Mouse (Mus musculus) kidney, embryonic 16.5 days (tissue): Measurements from ENCODE around the gene Slc35e4. TPM values are rescaled to one million over a fixed set of nuclear protein-coding genes. Genes with fewer than 3 reads are reported as not detected.
"Not testable (repeated sequence)": the region's sequence is repeated elsewhere in the genome, so short reads cannot be mapped to it uniquely, and the experiment has no call there.

Source experiments
- ATAC-seq: fragments of 200-750 bp; cut with Nextera tagmentation; 2 replicates; pipeline ENCODE4 v1.8.0; 2017; ENCODE audit warnings: moderate TSS enrichment; ENCODE audit not compliant: low FRiP score, low TSS enrichment
- H3K27ac ChIP-seq: fragments of 300-500 bp; sonication (generic); 2 replicates; pipeline ENCODE4 v1.5.1; 2014; ENCODE audit warnings: low read length
- H3K27me3 ChIP-seq: fragments of 300-500 bp; sonication (generic); 2 replicates; pipeline ENCODE4 v1.6.1; 2014; ENCODE audit warnings: low read length, control low read depth, mixed read lengths; ENCODE audit not compliant: insufficient read depth
- H3K36me3 ChIP-seq: fragments of 300-500 bp; sonication (generic); 2 replicates; pipeline ENCODE4 v1.6.1; 2014; ENCODE audit warnings: low read length, control low read depth, mixed read lengths; ENCODE audit not compliant: insufficient read depth
- H3K4me1 ChIP-seq: fragments of 300-500 bp; sonication (generic); 2 replicates; pipeline ENCODE4 v1.6.1; 2014; ENCODE audit warnings: low read length, control low read depth, mixed read lengths; ENCODE audit not compliant: insufficient read depth
- H3K4me2 ChIP-seq: fragments of 300-500 bp; sonication (generic); replicated peaks from 2 replicates; pipeline ENCODE4 v1.6.1; 2014; ENCODE audit warnings: low read depth, low read length
- H3K4me3 ChIP-seq: fragments of 300-500 bp; sonication (generic); 2 replicates; pipeline ENCODE4 v1.5.1; 2014; ENCODE audit warnings: mild to moderate bottlenecking, low read length
- H3K9ac ChIP-seq: fragments of 300-500 bp; sonication (generic); replicated peaks from 2 replicates; pipeline ENCODE4 v1.6.1; 2014; ENCODE audit warnings: low read length
- H3K9me3 ChIP-seq: fragments of 300-500 bp; sonication (generic); 2 replicates; pipeline ENCODE4 v1.6.1; 2016; ENCODE audit warnings: low read length, control low read depth
- WGBS: fragments of 180-500 bp; shearing (Covaris S2); extraction: QIAGEN DNeasy Blood & Tissue Kit; methylation state at CpG from one replicate; pipeline ENCODE4 v1.1.7; 2014; 5-methylcytosine and 5-hydroxymethylcytosine counted together
- polyA plus RNA-seq: library from polyadenylated mRNA; unstranded; fragments of >200 nt; fragmentation: Nextera tagmentation; extraction: Ambion mirVana; gene quantifications from 2 replicates; pipeline ENCODE4 v1.2.1, GENCODE M21; 2015

Gene Slc35e4
- polyA plus RNA-seq: 5.0 and 6.1 TPM in 2 replicates

DNA sequence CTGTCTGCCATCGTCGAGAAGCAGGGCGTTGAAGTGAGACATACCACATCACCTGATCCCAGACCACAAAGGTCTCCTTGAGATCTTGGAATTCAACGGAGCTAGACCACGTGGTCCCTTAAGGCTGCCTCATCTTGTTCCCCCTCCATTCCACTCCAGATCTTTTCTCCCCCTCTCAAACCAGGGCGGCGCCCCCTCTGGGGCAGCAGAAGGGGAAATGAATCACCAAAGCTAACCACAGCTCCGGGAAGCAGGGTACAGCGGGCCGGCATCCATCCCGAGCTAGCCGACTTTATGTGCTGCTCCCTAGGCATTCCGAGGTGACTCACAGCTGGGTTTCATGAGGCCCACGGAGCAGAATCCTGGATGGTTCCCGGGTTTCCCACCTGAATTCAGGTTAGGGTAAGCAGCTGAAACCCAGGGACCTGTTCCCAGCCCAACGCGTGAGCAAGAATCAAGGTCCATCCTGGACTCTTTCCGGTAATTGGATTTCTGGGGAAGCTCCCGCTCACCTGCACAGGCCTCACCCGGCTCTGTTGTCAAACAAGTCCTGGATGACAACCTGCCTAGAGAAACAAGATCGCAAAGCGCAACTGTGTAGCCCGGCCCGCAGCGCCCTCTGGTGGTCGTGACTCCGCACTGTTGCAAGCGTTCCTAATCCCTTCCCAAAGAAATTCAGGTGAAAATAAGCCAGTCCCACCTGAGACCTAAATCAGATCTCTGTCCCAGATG, at the start of gene Slc35e4:
Gene Slc35e4 (minus strand): TSS at position 556 of the 732 bp plus-strand sequence.
- H3K4me1 ChIP-seq: peaks cover 29% of the 10 kb centered on the region
- H3K36me3 ChIP-seq: no peaks in the 10 kb centered on the region
- ATAC-seq: peak; percentile 62
- H3K4me3 ChIP-seq: peak within 1 kb of the TSS; percentile 60
- no peaks in the 10 kb centered on the region; the same call in 1 of the 2 replicates for H3K27me3 ChIP-seq
- H3K27ac ChIP-seq: peak within 1 kb of the TSS; percentile 47
- peak within 1 kb of the TSS; percentile 95 for H3K4me2 ChIP-seq
- H3K9me3 ChIP-seq: no peaks in the 10 kb centered on the region
- under 1% methylated on average over 28 of the region's 28 CpGs for WGBS
- H3K9ac ChIP-seq: peak within 1 kb of the TSS; percentile 71

DNA sequence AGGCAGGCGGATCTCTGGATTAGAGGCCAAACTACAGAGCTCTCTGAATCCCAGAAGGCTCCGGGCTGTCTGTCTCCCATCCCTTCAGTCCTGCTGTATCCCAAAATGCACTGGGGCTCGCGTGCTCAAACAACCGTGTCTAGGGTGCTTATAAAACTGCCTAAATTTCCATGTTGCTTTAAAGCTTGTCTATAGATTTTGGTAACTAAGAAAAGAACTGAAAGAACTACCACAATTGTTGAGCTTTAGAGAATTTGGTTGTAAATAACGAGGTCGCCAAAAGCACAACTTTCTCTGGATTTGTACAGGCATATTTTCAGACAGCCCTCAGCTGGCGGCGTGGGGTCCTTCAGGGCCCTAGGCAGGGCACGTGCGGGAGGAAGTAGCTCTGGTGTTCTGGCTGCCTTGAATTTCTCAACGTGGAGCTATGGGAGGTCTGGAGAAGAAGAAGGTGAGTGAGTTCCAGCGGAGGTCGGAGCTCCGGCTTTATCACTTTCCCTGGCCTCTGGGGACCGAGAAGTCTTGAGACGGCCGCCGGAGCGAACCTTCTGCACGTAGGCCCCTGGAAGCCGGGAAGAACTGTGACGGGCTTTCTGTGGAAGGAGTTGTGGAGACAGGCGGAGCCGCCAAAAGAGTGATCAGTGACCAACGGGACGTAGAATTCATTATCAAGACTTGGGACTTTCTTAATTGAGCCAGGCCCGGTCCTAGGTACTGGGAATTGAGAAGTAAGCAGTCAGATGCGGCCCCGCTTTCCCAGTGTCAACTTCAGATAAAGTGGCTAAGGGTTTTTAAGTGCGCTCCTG, 49.3 kb upstream of the Slc35e4 start, which contains the start of gene Pes1:
Gene Pes1 (plus strand): TSS at position 366 of the 806 bp plus-strand sequence.
- Histone ChIP-seq H3K27ac (peak within 1 kb of the TSS; percentile 56; the same call in 1 of the 2 replicates), H3K4me3 (peak within 1 kb of the TSS; percentile 91), H3K36me3 (peaks cover 12% of the 10 kb centered on the region; the same call in 1 of the 2 replicates), H3K4me1 (peaks cover 14% of the 10 kb centered on the region), H3K9ac (peak within 1 kb of the TSS; percentile 84), H3K9me3 (peaks cover 2% of the 10 kb centered on the region; the same call in 1 of the 2 replicates), H3K4me2 (peak within 1 kb of the TSS; percentile 80), H3K27me3 (no peaks in the 10 kb centered on the region)
- WGBS: under 1% methylated on average over 31 of the region's 31 CpGs
- ATAC-seq: peak; percentile 94

DNA sequence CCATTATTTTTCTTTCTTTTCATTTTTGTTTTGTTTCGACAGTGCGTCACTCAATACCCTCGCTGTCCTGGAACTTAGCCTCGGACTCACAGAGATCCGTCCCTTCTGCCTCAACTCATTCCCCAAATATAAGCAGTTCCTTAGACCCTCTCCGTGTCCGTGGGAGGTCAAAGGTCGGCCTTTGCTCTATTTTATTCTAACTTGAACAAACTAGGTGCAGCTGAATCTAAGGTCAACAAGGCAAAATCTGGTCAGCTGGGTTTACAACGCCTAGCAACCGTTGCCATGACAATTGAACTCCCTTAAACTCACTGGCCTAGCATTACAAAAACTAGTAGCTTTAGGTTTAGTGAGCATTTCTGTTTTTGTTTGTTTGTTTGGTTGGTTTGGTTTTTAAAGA, 48.7 kb upstream of the Slc35e4 start:
- WGBS: 89% methylated on average over 10 of the region's 10 CpGs
- Histone ChIP-seq H3K9me3 (peaks cover 2% of the 10 kb centered on the region; the same call in 1 of the 2 replicates), H3K4me2 (peak overlapping the region; percentile 80), H3K36me3 (0 out of 2 replicates have a peak, but pooled peaks cover 8% of the 10 kb centered on the region), H3K27ac (no peak overlapping the region), H3K4me3 (peak overlapping the region; percentile 91), H3K9ac (peak overlapping the region; percentile 84), H3K27me3 (no peaks in the 10 kb centered on the region), H3K4me1 (peaks cover 14% of the 10 kb centered on the region)
- ATAC-seq: no peak

DNA sequence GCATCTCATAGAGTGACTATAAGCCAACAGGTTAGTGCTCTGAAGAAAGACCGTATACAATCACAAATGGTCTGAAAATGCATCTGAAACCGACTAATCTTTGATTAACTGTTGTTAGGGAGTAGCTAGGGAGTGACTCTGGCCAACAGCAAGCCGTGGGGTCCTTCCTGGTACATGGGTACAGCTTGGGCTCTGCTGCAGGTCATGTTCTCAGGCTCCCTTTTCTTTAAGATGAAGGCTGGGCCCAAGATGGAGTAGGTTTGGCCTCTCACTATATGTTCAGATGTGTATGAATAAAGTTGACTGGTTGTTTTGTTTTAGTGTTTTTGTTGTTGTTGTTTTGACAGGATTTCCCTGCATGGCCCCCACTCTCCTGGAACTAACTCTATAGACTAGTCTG, 47.3 kb upstream of the Slc35e4 start:
- 0 out of 2 replicates have a peak, but pooled peaks cover 5% of the 10 kb centered on the region for H3K36me3 ChIP-seq
- H3K27me3 ChIP-seq: no peaks in the 10 kb centered on the region
- H3K27ac ChIP-seq: no peak overlapping the region
- 64% methylated on average over 3 of the region's 3 CpGs for WGBS
- no peak for ATAC-seq
- H3K9ac ChIP-seq: no peak overlapping the region
- H3K4me3 ChIP-seq: no peak overlapping the region
- H3K9me3 ChIP-seq: peaks cover 2% of the 10 kb centered on the region; the same call in 1 of the 2 replicates
- H3K4me2 ChIP-seq: no peak overlapping the region
- H3K4me1 ChIP-seq: peaks cover 14% of the 10 kb centered on the region

DNA sequence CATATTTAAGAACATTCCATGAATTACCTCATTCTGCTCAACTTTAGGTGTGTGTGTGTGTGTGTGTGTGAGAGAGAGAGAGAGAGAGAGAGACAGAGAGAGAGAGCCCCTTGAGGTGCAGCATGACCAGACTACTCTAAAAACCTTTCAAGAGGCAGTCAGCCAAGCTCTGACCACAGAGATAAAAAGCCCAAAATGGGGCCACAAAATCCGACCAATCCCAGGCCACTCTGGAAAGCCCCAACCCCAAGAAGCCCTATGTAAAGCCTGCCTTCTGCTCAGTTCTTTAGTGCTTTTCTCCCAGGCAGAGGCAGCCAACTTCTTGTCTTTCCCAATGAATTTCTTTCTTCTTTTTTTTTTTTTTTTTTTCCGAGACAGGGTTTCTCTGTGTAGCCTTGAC, 46.4 kb upstream of the Slc35e4 start:
- Histone ChIP-seq H3K9ac (no peak overlapping the region), H3K4me1 (peaks cover 14% of the 10 kb centered on the region), H3K27me3 (no peaks in the 10 kb centered on the region), H3K36me3 (no peaks in the 10 kb centered on the region), H3K9me3 (peaks cover 2% of the 10 kb centered on the region; the same call in 1 of the 2 replicates), H3K4me3 (no peak overlapping the region), H3K4me2 (no peak overlapping the region), H3K27ac (no peak overlapping the region)
- 63% methylated on average over 2 of the region's 2 CpGs for WGBS
- ATAC-seq: no peak

DNA sequence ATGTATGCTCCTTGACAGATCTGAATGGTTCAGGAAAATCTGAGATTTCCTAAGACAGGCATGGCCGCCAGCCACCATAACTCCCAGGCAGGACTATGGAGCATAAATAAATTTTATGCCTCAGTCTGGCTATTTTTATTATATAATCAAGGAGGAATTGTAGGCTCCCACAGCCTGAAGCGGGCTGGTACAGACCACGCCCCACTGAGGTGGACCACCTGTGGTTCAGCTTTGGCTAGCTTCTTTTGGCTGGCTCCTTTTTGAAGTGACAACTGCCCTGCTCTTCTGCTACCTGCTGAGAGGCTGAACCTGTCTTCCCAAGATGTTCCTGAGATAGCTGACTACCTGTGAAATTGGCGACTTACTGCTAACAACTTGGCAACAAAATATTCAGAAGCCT, 40.9 kb upstream of the Slc35e4 start:
- not testable (repeated sequence) for H3K4me1 ChIP-seq, H3K27ac ChIP-seq, H3K27me3 ChIP-seq, H3K4me3 ChIP-seq, H3K9ac ChIP-seq, H3K4me2 ChIP-seq, H3K9me3 ChIP-seq, ATAC-seq, H3K36me3 ChIP-seq
- WGBS: 82% methylated on average over 4 of the region's 4 CpGs

DNA sequence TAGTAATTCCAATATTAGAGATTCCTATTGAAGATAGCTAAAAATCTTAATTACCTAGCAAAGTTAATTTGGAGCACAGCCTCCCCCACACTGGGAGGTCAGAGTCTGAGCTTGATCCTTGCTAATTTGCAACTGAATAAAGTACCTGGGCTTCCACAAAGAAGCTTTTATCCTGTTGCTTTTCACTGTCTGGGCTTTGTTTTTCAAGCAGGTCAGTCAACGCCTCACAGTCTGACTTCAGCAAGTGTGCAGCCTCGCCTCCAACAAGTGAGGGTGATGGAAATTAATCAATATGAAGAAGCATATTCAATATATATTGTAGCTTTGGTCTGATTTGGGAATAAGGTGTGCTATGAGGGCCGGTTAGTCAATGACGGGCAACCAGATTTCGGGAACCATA, 40.4 kb upstream of the Slc35e4 start:
- not testable (repeated sequence) for H3K4me2 ChIP-seq, H3K9ac ChIP-seq, ATAC-seq, H3K27me3 ChIP-seq, H3K4me3 ChIP-seq, H3K9me3 ChIP-seq, H3K36me3 ChIP-seq, H3K27ac ChIP-seq, H3K4me1 ChIP-seq
- 85% methylated on average over 5 of the region's 5 CpGs for WGBS

DNA sequence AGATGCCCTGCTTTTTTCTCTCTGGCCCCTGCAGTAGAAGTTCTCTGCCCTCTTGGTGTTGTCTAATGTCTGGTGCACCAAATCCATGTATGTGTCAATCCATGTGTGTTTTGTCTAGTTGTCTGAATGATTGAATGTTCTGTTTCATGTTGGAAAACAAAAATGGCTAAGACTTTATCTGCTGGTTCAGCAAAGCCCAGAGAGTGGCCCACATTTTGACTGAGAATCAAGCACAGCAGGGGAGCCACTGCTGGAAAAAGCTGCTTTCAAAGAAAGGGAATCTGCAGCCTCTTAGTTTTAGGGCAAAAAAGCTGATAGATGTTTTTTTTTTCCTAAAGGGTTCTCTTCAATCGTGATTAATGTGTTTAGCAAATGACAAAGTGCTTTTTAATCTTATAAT, 31.9 kb upstream of the Slc35e4 start:
- ATAC-seq: no peak
- Histone ChIP-seq H3K9ac (no peak overlapping the region), H3K4me3 (no peak overlapping the region), H3K4me1 (no peaks in the 10 kb centered on the region), H3K4me2 (no peak overlapping the region), H3K27me3 (peaks cover 5% of the 10 kb centered on the region; the same call in 1 of the 2 replicates), H3K36me3 (no peaks in the 10 kb centered on the region), H3K27ac (no peak overlapping the region), H3K9me3 (no peaks in the 10 kb centered on the region)
- WGBS: 26% methylated on average over 1 of the region's 1 CpGs

DNA sequence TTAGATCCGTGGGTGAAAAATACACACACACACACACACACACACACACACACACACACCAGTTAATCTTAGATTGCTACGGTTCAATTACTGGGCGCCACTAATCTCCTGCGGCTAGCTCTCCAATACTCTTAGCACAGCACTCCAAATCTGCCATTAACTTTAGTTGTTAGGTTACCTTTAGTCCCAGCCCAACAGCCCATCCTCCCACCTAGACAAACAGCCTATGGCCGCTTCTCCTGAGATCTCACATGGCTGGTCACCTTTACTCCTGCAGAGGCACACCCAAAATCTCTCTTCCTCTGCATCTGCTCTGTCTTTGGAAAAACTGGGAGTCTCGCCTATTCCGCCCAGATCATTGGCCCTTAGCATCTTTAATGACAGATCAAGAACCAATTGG, 26.9 kb upstream of the Slc35e4 start:
- Histone ChIP-seq H3K9ac (no peak overlapping the region), H3K4me2 (no peak overlapping the region), H3K27ac (no peak overlapping the region), H3K4me1 (no peaks in the 10 kb centered on the region), H3K27me3 (peaks cover 5% of the 10 kb centered on the region; the same call in 1 of the 2 replicates), H3K4me3 (no peak overlapping the region), H3K36me3 (no peaks in the 10 kb centered on the region), H3K9me3 (no peaks in the 10 kb centered on the region)
- ATAC-seq: no peak
- 92% methylated on average over 7 of the region's 7 CpGs for WGBS
